Mouse (Mus musculus) E14TG2a.4 (cell line): ENCODE results near the gene Zfp37.

Experiments used
- H3K27me3 ChIP-seq: 2 replicates; pipeline ENCODE4 v1.6.1; 2014; ENCODE audit warnings: low read length, control low read depth; ENCODE audit not compliant: insufficient read depth
- H3K36me3 ChIP-seq: 2 replicates; pipeline ENCODE4 v1.6.1; 2014; ENCODE audit warnings: low read length, control low read depth; ENCODE audit not compliant: insufficient read depth
- H3K4me1 ChIP-seq: replicated peaks from 2 replicates; pipeline ENCODE4 v1.6.1; 2014; ENCODE audit warnings: low read depth, low read length, control low read depth
- H3K4me3 ChIP-seq: replicated peaks from 2 replicates; pipeline ENCODE4 v1.5.1; 2014; ENCODE audit warnings: mild to moderate bottlenecking, low read length
- H3K9me3 ChIP-seq: 2 replicates; pipeline ENCODE4 v1.6.1; 2014; ENCODE audit warnings: low read length, control low read depth
- CTCF ChIP-seq: conservative IDR thresholded peaks from 2 replicates; pipeline ENCODE4 v1.5.1; 2014; ENCODE audit warnings: low read length
- NANOG ChIP-seq: IDR thresholded peaks from 2 replicates; pipeline ENCODE4 v1.6.1; 2014; ENCODE audit warnings: borderline replicate concordance, low read length, mixed read lengths
- POU5F1 ChIP-seq: IDR thresholded peaks from 2 replicates; pipeline ENCODE4 v1.6.1; 2014; ENCODE audit warnings: low read length, borderline replicate concordance

Gene Zfp37

DNA sequence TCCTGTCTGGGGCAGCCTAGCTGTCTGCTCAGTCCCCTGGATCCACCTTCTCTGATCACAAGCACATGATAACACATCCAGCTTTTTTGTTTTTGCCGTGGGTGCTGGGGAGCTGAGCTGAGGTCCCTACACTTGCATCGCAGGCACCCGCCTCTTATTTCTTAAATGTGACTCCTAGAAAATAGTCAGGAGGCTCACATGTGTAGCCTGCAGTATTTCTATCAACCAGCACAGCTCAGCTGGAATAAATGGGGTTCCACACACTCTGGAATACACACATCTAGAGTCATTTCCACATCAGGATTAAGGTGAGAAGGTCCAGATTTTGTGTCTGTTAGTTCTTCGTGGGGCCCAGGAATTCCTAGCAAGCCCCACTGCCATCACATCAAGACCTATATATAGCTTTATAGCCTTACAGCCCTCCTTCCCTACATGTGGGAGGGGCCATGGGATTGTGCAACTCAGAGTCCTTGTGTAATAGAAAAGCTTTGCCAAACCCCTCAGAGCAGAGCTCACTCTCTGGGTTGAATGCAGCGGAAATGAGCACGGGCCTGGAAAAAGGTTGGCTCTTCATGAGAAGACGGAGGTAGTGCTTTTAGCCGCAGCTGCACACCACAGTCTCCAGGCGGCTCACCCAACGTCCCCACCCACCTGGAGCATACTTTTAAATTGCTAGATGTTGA lies 34.4 kb upstream of the Zfp37 start:
- Histone ChIP-seq H3K9me3 (no peaks in the 10 kb centered on the region), H3K4me1 (peaks cover 20% of the 10 kb centered on the region), H3K4me3 (no peak overlapping the region), H3K27me3 (no peaks in the 10 kb centered on the region), H3K36me3 (no peaks in the 10 kb centered on the region)
- TF ChIP-seq CTCF: no peak
- no peak for TF ChIP-seq NANOG
- TF ChIP-seq POU5F1: no peak

DNA sequence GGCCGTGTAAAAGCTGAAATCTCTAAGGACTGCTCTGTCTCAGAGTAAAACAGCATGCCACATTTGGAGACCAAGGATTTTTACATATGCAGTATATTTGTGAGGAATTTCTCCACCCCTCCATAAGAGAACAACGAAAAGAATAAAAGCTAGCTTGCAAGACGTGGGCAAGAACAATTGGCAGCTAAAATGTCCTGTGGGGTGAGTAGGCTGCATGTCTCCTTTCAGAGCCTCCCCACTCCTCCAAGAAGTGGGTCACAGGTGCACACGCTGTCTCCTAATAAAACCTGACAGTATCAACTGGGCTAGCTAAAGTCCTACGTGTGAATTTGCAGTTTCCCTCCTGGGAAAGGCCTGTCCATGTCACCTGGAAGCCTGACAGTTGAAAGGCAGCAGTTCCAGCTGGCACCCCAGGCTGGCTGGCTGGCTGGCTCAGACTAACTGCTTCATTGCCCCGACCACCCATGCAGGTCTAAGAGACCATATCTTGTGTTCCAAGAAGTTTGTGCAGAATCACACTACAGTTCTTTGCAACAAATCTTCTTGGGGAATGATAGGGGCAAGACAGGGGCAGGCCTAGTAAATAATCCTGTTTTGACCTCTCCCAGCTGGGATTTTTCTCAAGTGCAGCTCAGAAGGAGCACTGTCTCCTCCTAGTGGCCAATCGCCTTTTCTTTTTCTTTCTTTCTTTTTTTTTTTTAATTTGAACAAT lies 32.4 kb upstream of the Zfp37 start:
- Histone ChIP-seq H3K4me1 (peaks cover 22% of the 10 kb centered on the region), H3K36me3 (no peaks in the 10 kb centered on the region), H3K4me3 (no peak overlapping the region), H3K27me3 (no peaks in the 10 kb centered on the region), H3K9me3 (no peaks in the 10 kb centered on the region)
- TF ChIP-seq POU5F1: no peak
- peak; percentile 63 for TF ChIP-seq CTCF

DNA sequence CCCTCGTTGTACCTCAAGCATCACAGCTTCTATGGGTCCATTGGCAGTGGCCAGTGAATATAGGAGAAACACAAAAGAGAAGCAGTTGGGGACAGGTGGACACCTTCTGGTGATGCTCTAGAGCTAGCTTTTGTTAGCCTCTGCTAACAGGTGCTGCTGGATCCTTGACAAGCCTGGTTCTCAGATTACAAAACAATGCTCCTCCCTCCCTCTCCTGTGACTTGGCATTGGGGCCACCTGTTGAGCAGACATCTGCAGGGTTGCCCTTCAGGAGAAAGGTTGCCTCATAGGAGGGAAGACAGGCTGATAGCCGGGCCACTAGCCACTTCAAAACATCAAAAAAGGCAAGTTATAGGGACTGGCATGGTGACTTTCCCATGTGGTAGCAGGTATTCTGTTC lies 31.4 kb upstream of the Zfp37 start, which contains the start of gene Slc31a2:
Gene Slc31a2 (plus strand): TSS at position 287 of the 400 bp plus-strand sequence.
- no peak within 1 kb of the TSS for H3K4me3 ChIP-seq
- TF ChIP-seq NANOG (no peak), POU5F1 (no peak), CTCF (no peak)
- H3K27me3 ChIP-seq: no peaks in the 10 kb centered on the region
- H3K4me1 ChIP-seq: peaks cover 27% of the 10 kb centered on the region
- no peaks in the 10 kb centered on the region for H3K36me3 ChIP-seq
- H3K9me3 ChIP-seq: no peaks in the 10 kb centered on the region

- Histone ChIP-seq H3K4me1 (peaks cover 14% of the 10 kb centered on the region), H3K27me3 (no peaks in the 10 kb centered on the region), H3K4me3 (no peak overlapping the region), H3K36me3 (no peaks in the 10 kb centered on the region), H3K9me3 (no peaks in the 10 kb centered on the region)
- TF ChIP-seq CTCF (no peak), NANOG (no peak), POU5F1 (no peak)
Measured at GRCm38 (mm10) chr4:62256931-62257330, 26.1 kb upstream of the Zfp37 start.

DNA sequence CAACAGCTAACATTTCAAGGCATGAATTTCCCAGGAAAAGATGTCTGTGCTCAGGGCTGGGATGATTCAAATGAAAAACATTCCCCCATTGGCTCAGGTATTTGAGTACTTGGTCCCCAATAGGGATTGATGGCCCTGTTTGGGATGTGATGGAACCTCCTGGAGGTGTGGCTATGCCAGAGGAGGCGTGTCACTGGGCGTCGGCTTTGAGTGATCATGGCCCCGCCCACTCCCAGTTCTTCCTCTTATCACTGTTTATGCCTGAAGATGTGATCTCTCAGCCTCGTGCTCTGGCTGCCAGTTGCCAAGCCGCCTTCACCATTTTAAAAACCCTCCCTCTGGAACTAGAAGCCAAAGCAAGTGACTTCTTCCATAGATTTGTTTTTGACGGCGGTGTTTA lies 23.7 kb upstream of the Zfp37 start:
- Histone ChIP-seq H3K36me3 (no peaks in the 10 kb centered on the region), H3K27me3 (no peaks in the 10 kb centered on the region), H3K9me3 (no peaks in the 10 kb centered on the region), H3K4me1 (peaks cover 35% of the 10 kb centered on the region), H3K4me3 (no peak overlapping the region)
- TF ChIP-seq POU5F1: no peak
- no peak for TF ChIP-seq CTCF
- TF ChIP-seq NANOG: no peak

- H3K36me3 ChIP-seq: no peaks in the 10 kb centered on the region
- no peaks in the 10 kb centered on the region for H3K9me3 ChIP-seq
- no peak for TF ChIP-seq CTCF
- TF ChIP-seq POU5F1: no peak
- no peak for TF ChIP-seq NANOG
- H3K27me3 ChIP-seq: no peaks in the 10 kb centered on the region
- peaks cover 51% of the 10 kb centered on the region for H3K4me1 ChIP-seq
- no peak overlapping the region for H3K4me3 ChIP-seq
Measured at GRCm38 (mm10) chr4:62251776-62252175, 20.9 kb upstream of the Zfp37 start.

DNA sequence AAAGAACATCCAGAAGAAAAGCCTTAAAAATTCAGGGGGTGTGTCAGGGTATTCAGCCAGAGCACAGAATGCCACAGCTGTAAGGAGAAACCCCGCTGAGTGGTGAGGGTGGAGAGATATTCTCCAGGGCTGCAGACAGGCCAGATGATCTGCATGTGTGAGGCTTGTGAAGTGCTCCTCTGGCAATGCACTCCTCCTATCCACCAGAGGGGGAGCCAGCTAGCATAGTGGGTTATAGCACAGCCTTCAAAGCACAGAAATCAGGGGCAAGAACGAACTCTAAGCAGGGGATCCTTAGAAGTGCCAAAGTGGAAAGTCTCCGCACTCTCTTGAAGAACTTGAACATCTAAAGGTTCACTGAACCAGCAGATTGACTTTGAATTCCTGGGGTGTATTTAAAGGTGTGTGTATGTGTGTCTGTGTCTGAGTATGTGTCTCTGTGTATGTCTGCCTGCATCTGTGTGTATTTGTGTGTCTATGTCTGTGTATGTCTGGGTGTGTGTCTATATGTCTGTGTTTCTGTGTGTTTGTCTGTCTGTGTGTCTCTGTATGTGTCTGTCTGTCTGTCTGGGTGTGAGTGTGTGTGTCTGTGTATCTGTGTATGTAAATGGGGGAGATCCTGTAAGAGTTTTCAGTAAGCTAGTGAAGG lies 20.2 kb upstream of the Zfp37 start:
- no peak overlapping the region for H3K4me3 ChIP-seq
- H3K4me1 ChIP-seq: peaks cover 51% of the 10 kb centered on the region
- no peaks in the 10 kb centered on the region for H3K27me3 ChIP-seq
- no peaks in the 10 kb centered on the region for H3K36me3 ChIP-seq
- no peaks in the 10 kb centered on the region for H3K9me3 ChIP-seq
- TF ChIP-seq CTCF (peak; percentile 75), POU5F1 (no peak), NANOG (0 out of 2 replicates have a peak, but pooled peaks have one; percentile 14)

DNA sequence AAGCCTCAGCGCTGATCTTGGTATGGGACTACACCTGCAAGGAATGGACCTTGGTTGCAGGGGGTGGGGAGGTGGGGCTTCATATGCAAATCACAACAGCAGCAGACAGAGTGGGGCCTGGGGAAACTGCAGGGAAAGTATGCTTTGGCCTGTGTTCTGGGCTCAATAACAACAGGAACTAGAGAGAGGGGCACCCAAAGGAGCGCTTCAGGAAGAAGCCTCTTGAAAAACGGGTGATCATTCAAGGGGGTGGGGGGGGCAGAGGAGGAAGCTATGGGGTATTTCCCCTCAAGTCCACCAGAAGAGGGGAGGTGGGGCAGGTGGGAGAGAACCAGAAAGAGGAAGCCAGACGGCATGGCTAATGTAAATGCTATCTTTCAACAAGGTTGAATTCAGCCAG lies 17.5 kb upstream of the Zfp37 start:
- no peaks in the 10 kb centered on the region for H3K36me3 ChIP-seq
- H3K4me3 ChIP-seq: no peak overlapping the region; the same call in 1 of the 2 replicates
- H3K27me3 ChIP-seq: no peaks in the 10 kb centered on the region
- H3K4me1 ChIP-seq: peaks cover 46% of the 10 kb centered on the region
- no peak for TF ChIP-seq POU5F1
- TF ChIP-seq CTCF: no peak
- no peak for TF ChIP-seq NANOG
- no peaks in the 10 kb centered on the region for H3K9me3 ChIP-seq
